Mouse (Mus musculus) lung, postnatal 0 days (tissue): ENCODE data around the gene Lactb.

ENCODE experiments used
- CTCF ChIP-seq: IDR thresholded peaks from 2 replicates; pipeline ENCODE4 v1.5.1; 2016; ENCODE audit warnings: antibody characterized with exemption, mild to moderate bottlenecking
- EP300 ChIP-seq: IDR thresholded peaks from 2 replicates; pipeline ENCODE4 v1.6.1; 2016; ENCODE audit warnings: antibody characterized with exemption, mild to moderate bottlenecking, control low read depth

DNA sequence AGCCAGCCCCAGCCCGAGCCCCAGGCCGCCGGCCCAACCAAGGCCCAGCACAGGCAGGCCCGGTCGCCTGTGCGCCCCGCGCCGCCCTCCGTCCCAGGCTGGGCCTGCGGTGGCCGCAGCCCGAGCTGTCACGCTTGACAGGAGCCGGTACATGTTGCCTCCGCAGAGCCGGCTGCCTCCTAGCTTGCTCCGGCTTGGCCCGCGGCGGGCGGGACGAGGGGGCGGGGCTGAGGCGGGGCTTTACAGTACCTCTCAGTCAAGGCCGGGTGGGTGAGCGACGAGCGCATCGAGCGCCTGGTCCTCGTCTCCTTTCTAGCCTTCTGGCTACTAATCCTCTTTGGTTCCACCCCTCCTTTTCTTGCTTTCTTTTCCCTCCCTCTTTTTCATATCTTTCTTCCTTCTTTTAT, at the start of gene Lactb:
- no peak for TF ChIP-seq CTCF
- TF ChIP-seq EP300: no peak
